Mouse (Mus musculus): ENCODE results near the gene Chst11. TPM values are rescaled to one million over a fixed set of nuclear protein-coding genes. Genes with fewer than 3 reads are reported as not detected.
A peak's percentile ranks its signal among the peaks of the same experiment; 100 is the strongest.

Gene Chst11
- polyA plus RNA-seq, 1 experiment from 2014 or later: 2.6 TPM

- H3K4me1 ChIP-seq (replicated peaks): peaks cover 24% of the 10 kb centered on the region
- H3K27ac ChIP-seq (replicated peaks): no peak overlapping the region
- no peak overlapping the region for H3K4me3 ChIP-seq
- no peak overlapping the region for H3K9ac ChIP-seq
- no peaks in the 10 kb centered on the region for H3K9me3 ChIP-seq
- no peaks in the 10 kb centered on the region for H3K36me3 ChIP-seq
- H3K27me3 ChIP-seq: no peaks in the 10 kb centered on the region
- 82% methylated on average over 4 of the region's 4 CpGs for WGBS
- H3K4me2 ChIP-seq: no peak overlapping the region
- ATAC-seq (ENCODE audit: low read depth): no peak
Measured at GRCm38 (mm10) chr10:83067305-83067704, 82.0 kb downstream of the Chst11 start.

DNA sequence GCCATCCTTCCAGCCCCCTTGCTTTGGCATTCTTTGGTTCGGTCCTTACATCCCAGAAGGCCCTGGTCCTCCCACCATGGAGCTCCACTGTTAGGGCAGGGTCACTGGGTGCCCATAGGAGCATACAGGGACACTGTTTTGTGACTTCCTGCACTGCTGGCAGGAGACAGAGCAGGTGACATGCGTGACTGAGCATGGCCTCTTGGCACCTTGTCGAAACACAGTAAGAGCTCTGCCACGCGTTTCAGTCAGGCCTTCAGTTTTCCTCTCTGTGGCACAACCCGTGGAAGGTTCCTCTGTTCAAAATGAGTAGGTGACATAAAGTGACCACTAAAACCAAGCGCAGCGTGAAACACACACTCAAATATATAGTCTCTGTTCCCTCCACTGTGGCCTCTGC lies 83.2 kb downstream of the Chst11 start:
- Histone ChIP-seq H3K9me3 (no peaks in the 10 kb centered on the region), H3K4me1 (replicated peaks) (peaks cover 24% of the 10 kb centered on the region), H3K4me3 (no peak overlapping the region), H3K36me3 (no peaks in the 10 kb centered on the region), H3K27me3 (no peaks in the 10 kb centered on the region), H3K27ac (replicated peaks) (no peak overlapping the region), H3K4me2 (no peak overlapping the region), H3K9ac (no peak overlapping the region)
- no peak for ATAC-seq (ENCODE audit: low read depth)
- 89% methylated on average over 8 of the region's 8 CpGs for WGBS

GRCm38 (mm10) chr10:83069791-83070190 lies 84.5 kb downstream of the Chst11 start:
- no peak for ATAC-seq (ENCODE audit: low read depth)
- H3K4me3 ChIP-seq: no peak overlapping the region
- no peaks in the 10 kb centered on the region for H3K36me3 ChIP-seq
- H3K9ac ChIP-seq: no peak overlapping the region
- 14% methylated on average over 5 of the region's 5 CpGs for WGBS
- peaks cover 21% of the 10 kb centered on the region for H3K4me1 ChIP-seq (replicated peaks)
- H3K27me3 ChIP-seq: no peaks in the 10 kb centered on the region
- no peak overlapping the region for H3K4me2 ChIP-seq
- H3K27ac ChIP-seq (replicated peaks): no peak overlapping the region
- H3K9me3 ChIP-seq: no peaks in the 10 kb centered on the region

- Histone ChIP-seq H3K4me3 (no peak overlapping the region), H3K4me2 (no peak overlapping the region), H3K9me3 (no peaks in the 10 kb centered on the region), H3K27ac (replicated peaks) (no peak overlapping the region), H3K27me3 (no peaks in the 10 kb centered on the region), H3K9ac (no peak overlapping the region), H3K36me3 (no peaks in the 10 kb centered on the region), H3K4me1 (replicated peaks) (peaks cover 23% of the 10 kb centered on the region)
- ATAC-seq (ENCODE audit: low read depth): no peak
- WGBS: 65% methylated on average over 19 of the region's 19 CpGs
Measured at GRCm38 (mm10) chr10:83071785-83072580, 86.7 kb downstream of the Chst11 start.

- Histone ChIP-seq H3K9ac (no peak overlapping the region), H3K4me1 (replicated peaks) (peaks cover 24% of the 10 kb centered on the region), H3K4me3 (no peak overlapping the region), H3K27me3 (no peaks in the 10 kb centered on the region), H3K9me3 (no peaks in the 10 kb centered on the region), H3K27ac (replicated peaks) (no peak overlapping the region), H3K4me2 (no peak overlapping the region), H3K36me3 (no peaks in the 10 kb centered on the region)
- no peak for ATAC-seq (ENCODE audit: low read depth)
- WGBS: 65% methylated on average over 7 of the region's 7 CpGs
Measured at GRCm38 (mm10) chr10:83073119-83073518, 87.8 kb downstream of the Chst11 start.

DNA sequence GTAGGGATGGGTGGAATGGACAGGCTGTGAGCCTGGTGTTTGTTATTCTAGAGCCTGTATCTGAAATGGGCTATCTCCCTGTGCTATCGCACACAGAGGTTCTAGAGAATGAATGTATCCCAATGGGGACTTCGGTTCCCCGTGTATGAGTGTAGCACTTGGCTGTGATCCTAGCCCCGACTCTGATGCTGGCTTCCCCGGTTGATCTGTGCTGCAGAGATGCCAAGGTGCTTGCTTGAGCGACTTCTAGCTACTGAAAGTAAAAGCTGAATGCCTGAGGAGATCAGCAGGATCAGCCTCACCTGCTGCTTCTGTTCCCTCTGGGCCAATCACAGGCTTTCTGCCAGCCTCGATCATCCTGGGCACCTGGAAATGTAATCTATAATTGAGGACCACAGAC lies 91.5 kb downstream of the Chst11 start:
- Histone ChIP-seq H3K9me3 (no peaks in the 10 kb centered on the region), H3K36me3 (no peaks in the 10 kb centered on the region), H3K27ac (replicated peaks) (no peak overlapping the region), H3K9ac (no peak overlapping the region), H3K4me2 (no peak overlapping the region), H3K27me3 (no peaks in the 10 kb centered on the region), H3K4me1 (replicated peaks) (peaks cover 37% of the 10 kb centered on the region), H3K4me3 (no peak overlapping the region)
- WGBS: 83% methylated on average over 7 of the region's 7 CpGs
- ATAC-seq (ENCODE audit: low read depth): no peak

- 87% methylated on average over 8 of the region's 8 CpGs for WGBS
- H3K27ac ChIP-seq (replicated peaks): no peak overlapping the region
- peaks cover 37% of the 10 kb centered on the region for H3K4me1 ChIP-seq (replicated peaks)
- H3K9me3 ChIP-seq: no peaks in the 10 kb centered on the region
- H3K36me3 ChIP-seq: no peaks in the 10 kb centered on the region
- H3K9ac ChIP-seq: no peak overlapping the region
- no peak overlapping the region for H3K4me3 ChIP-seq
- no peak for ATAC-seq (ENCODE audit: low read depth)
- H3K4me2 ChIP-seq: no peak overlapping the region
- no peaks in the 10 kb centered on the region for H3K27me3 ChIP-seq
Measured at GRCm38 (mm10) chr10:83078723-83079122, 93.4 kb downstream of the Chst11 start.

DNA sequence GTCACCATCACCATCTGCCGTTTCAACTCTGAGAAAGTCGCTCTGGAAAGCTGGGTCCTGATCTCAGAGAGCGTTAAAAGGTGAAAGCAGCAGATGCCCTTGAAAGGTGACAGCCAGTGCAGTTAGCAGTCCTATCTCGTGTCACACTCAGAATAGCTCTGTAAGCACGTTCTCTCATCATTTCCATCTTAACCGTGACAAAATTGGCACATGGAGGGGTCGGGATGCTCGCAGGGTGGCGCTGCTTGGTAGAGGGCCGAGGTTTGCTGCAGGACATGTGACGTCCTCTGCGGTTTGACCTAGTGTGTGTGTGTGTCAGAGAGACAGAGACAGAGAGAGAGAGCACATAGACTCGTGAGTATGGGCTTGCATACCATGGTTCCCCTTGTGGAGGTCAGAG lies 94.5 kb downstream of the Chst11 start:
- Histone ChIP-seq H3K9me3 (no peaks in the 10 kb centered on the region), H3K4me3 (no peak overlapping the region), H3K27me3 (no peaks in the 10 kb centered on the region), H3K36me3 (no peaks in the 10 kb centered on the region), H3K4me1 (replicated peaks) (peaks cover 44% of the 10 kb centered on the region), H3K4me2 (no peak overlapping the region), H3K9ac (no peak overlapping the region), H3K27ac (replicated peaks) (no peak overlapping the region)
- ATAC-seq (ENCODE audit: low read depth): no peak
- 80% methylated on average over 13 of the region's 13 CpGs for WGBS

GRCm38 (mm10) chr10:83080275-83080741 lies 95.0 kb downstream of the Chst11 start:
- Histone ChIP-seq H3K9me3 (no peaks in the 10 kb centered on the region), H3K4me1 (replicated peaks) (peaks cover 44% of the 10 kb centered on the region), H3K27me3 (no peaks in the 10 kb centered on the region), H3K4me2 (no peak overlapping the region), H3K27ac (replicated peaks) (peak overlapping the region; percentile 49; the same call in 1 of the 2 replicates), H3K4me3 (no peak overlapping the region), H3K9ac (0 out of 2 replicates have a peak overlapping the region, but pooled peaks have one; percentile 23), H3K36me3 (no peaks in the 10 kb centered on the region)
- 54% methylated on average over 12 of the region's 12 CpGs for WGBS
- ATAC-seq (ENCODE audit: low read depth): peak; percentile 13; the same call in 1 of the 2 replicates

DNA sequence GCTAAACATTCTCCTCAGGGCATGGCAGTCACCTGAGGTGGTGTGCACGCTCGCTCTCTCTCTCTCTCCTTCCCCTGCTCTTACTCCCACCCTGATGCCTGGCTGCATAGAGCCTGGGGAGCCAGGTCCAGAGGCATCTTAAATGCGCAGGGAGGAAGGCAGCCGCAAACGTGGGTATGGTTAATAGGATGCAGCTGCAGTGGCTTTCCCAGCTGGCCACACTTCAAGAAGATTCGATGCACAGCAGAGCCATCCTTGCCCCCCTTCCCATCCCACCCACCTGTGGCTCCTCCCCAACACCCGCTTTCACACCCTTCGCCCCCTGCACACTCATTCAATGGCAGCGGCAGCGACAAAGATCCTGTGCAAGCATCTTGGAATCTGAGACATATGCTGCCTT lies 95.6 kb downstream of the Chst11 start:
- peak overlapping the region; percentile 49; the same call in 1 of the 2 replicates for H3K27ac ChIP-seq (replicated peaks)
- H3K36me3 ChIP-seq: no peaks in the 10 kb centered on the region
- no peak overlapping the region for H3K4me2 ChIP-seq
- no peaks in the 10 kb centered on the region for H3K9me3 ChIP-seq
- H3K27me3 ChIP-seq: no peaks in the 10 kb centered on the region
- H3K9ac ChIP-seq: peak overlapping the region; percentile 23; the same call in 1 of the 2 replicates
- ATAC-seq (ENCODE audit: low read depth): no peak; the same call in 1 of the 2 replicates
- WGBS: 43% methylated on average over 10 of the region's 10 CpGs
- H3K4me1 ChIP-seq (replicated peaks): peaks cover 44% of the 10 kb centered on the region
- H3K4me3 ChIP-seq: no peak overlapping the region

- WGBS: 43% methylated on average over 9 of the region's 9 CpGs
- Histone ChIP-seq H3K9ac (no peak overlapping the region), H3K4me2 (no peak overlapping the region), H3K36me3 (no peaks in the 10 kb centered on the region), H3K27me3 (no peaks in the 10 kb centered on the region), H3K4me1 (replicated peaks) (peaks cover 58% of the 10 kb centered on the region), H3K27ac (replicated peaks) (no peak overlapping the region; the same call in 1 of the 2 replicates), H3K4me3 (no peak overlapping the region), H3K9me3 (no peaks in the 10 kb centered on the region)
- ATAC-seq (ENCODE audit: low read depth): no peak
Measured at GRCm38 (mm10) chr10:83083946-83084345, 98.6 kb downstream of the Chst11 start.

DNA sequence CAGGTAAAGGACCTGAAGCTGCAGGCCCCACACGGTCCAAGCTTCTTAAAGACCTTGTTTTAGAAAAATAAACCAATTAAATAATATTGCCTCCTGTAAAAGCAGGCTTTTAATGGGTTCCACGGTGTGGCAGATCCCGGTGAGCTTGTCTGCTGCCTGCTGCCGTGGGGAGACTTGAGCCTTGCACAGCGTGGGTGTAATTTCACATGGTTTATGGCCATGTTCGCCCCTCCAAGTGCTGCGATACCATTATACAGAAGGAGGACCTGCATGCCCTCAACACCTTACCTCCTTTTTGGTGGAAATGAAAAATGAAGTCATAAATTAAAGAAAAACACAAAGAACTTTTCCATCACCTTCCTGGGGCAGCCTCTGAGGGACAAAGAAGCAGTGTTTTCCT lies 103.0 kb downstream of the Chst11 start:
- H3K4me1 ChIP-seq (replicated peaks): peaks cover 61% of the 10 kb centered on the region
- 0 out of 2 replicates have a peak overlapping the region, but pooled peaks have one; percentile 12 for H3K9ac ChIP-seq
- H3K4me3 ChIP-seq: no peak overlapping the region
- H3K9me3 ChIP-seq: no peaks in the 10 kb centered on the region
- no peaks in the 10 kb centered on the region for H3K27me3 ChIP-seq
- WGBS: 25% methylated on average over 7 of the region's 7 CpGs
- no peak overlapping the region for H3K4me2 ChIP-seq
- H3K27ac ChIP-seq (replicated peaks): peak overlapping the region; percentile 57; the same call in 1 of the 2 replicates
- 0 out of 2 replicates have a peak, but pooled peaks have one; percentile 19 for ATAC-seq (ENCODE audit: low read depth)
- H3K36me3 ChIP-seq: no peaks in the 10 kb centered on the region

Data from neural tube, embryonic 13.5 days (tissue).